Mouse (Mus musculus): ENCODE data around the gene Rora.

DNA sequence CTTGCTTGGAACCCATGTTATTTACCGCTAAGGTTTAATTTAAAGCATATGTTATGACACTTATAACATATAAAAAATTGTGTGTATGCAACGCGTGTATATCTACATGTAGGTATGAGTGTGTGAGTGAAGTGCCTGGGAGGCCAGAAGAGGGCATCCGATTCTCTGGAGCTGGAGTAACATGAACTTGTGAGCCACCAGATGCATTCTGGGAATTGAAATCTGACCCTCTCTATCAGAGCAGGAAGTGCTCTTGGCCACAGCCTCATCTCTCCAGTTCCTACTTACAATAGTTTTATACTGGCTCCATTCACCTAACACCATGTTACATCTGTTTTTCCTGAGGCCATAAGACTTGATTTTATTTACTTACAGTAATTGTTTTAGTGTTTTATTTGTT is 238.8 kb downstream of the Rora start:
- TF ChIP-seq CTCF (IDR thresholded peaks at IDR 0.05; ENCODE audit: low read depth), result no peak
- TF ChIP-seq EP300 (optimal IDR thresholded peaks at IDR 0.05), result no peak

All from stomach, postnatal 0 days (tissue).